Mouse (Mus musculus): ENCODE results near the gene Lrrfip2.

DNA sequence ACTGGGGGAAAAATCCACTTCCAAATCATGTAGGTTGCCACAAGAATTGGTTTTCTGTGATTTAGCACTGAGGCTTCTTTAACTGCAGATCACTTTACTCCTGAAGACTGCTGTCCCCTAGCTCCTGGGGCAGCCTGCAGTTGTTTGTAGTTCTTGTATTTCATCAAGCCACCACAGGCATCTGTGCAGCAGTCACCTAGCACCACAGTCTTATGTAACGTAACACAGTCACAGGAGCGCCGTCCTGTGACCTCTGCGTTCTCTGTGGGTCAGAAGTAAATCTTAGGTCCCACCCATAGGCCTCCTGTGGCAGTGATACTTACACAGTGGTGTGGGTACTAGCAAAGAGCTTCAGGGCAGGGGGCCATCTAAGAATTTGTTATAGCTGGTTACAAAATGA lies 10.4 kb downstream of the Lrrfip2 start:
- TF ChIP-seq CTCF (IDR thresholded peaks at IDR 0.05; ENCODE audit: low read depth): no peak
- TF ChIP-seq EP300 (IDR thresholded peaks at IDR 0.05; ENCODE audit: low read depth): no peak
